Mouse (Mus musculus) G1E-ER4 (cell line): Measurements from ENCODE around the gene Tmprss11f. TPM values are rescaled to one million over a fixed set of nuclear protein-coding genes. Genes with fewer than 3 reads are reported as not detected.

Source experiments
- GATA1 ChIP-seq: IDR thresholded peaks from one replicate; pipeline ENCODE4 v1.8.0; 2012; ENCODE audit warnings: low read length, inconsistent platforms
- polyA plus RNA-seq: library from polyadenylated mRNA; stranded (reverse); fragments of >175 nt; gene quantifications from 2 replicates; pipeline ENCODE4 v1.2.3, GENCODE M21; 2012

Tmprss11f gene
- polyA plus RNA-seq = not detected in 2 replicates

- no peak for TF ChIP-seq GATA1
Measured at GRCm38 (mm10) chr5:86632324-86632723, at the start of gene Tmprss11f. Tmprss11f (minus strand) TSS chr5:86632424.

GRCm38 (mm10) chr5:86676262-86676661, 44.0 kb upstream of the Tmprss11f start, which contains the start of gene Tmprss11b:
Tmprss11b (minus strand) TSS chr5:86676362.
- no peak for TF ChIP-seq GATA1

GRCm38 (mm10) chr5:86640795-86641194, 8.6 kb upstream of the Tmprss11f start:
- TF ChIP-seq GATA1 = no peak

GRCm38 (mm10) chr5:86630700-86631099, 1.5 kb downstream of the Tmprss11f start:
- no peak for TF ChIP-seq GATA1

GRCm38 (mm10) chr5:86621778-86622177, 10.4 kb downstream of the Tmprss11f start:
- TF ChIP-seq GATA1 = no peak

GRCm38 (mm10) chr5:86585896-86586295, 46.3 kb downstream of the Tmprss11f start:
- no peak for TF ChIP-seq GATA1

GRCm38 (mm10) chr5:86582618-86583017, 49.6 kb downstream of the Tmprss11f start:
- TF ChIP-seq GATA1 = no peak

GRCm38 (mm10) chr5:86581998-86582397, 50.2 kb downstream of the Tmprss11f start:
- no peak for TF ChIP-seq GATA1

- TF ChIP-seq GATA1 = no peak
Measured at GRCm38 (mm10) chr5:86546693-86547092, 85.5 kb downstream of the Tmprss11f start.

GRCm38 (mm10) chr5:86540601-86541000, 91.6 kb downstream of the Tmprss11f start:
- no peak for TF ChIP-seq GATA1

- no peak for TF ChIP-seq GATA1
Measured at GRCm38 (mm10) chr5:86528725-86529124, 103.5 kb downstream of the Tmprss11f start.

- no peak for TF ChIP-seq GATA1
Measured at GRCm38 (mm10) chr5:86518500-86518899, 113.7 kb downstream of the Tmprss11f start, which contains the start of gene Tmprss11g. Tmprss11g (minus strand) TSS chr5:86518600.

- TF ChIP-seq GATA1 = no peak
Measured at GRCm38 (mm10) chr5:86511538-86511937, 120.7 kb downstream of the Tmprss11f start.

GRCm38 (mm10) chr5:86493453-86493852, 138.8 kb downstream of the Tmprss11f start:
- no peak for TF ChIP-seq GATA1

GRCm38 (mm10) chr5:86482562-86482961, 149.7 kb downstream of the Tmprss11f start:
- TF ChIP-seq GATA1 = no peak

GRCm38 (mm10) chr5:86482031-86482430, 150.2 kb downstream of the Tmprss11f start:
- TF ChIP-seq GATA1 = no peak

- no peak for TF ChIP-seq GATA1
Measured at GRCm38 (mm10) chr5:86473859-86474258, 158.4 kb downstream of the Tmprss11f start.

Other genes starting within 250 kb of the Tmprss11f start
- gene Tmprss11a, start 163.4 kb downstream of the Tmprss11f start, polyA plus RNA-seq = not detected in 2 replicates
- not detected in 2 replicates for gene Tmprss11g, start 113.8 kb downstream of the Tmprss11f start, polyA plus RNA-seq
- gene Tmprss11b, start 43.9 kb upstream of the Tmprss11f start, polyA plus RNA-seq = not detected in 2 replicates
- gene Tmprss11e, start 113.4 kb upstream of the Tmprss11f start, polyA plus RNA-seq = not detected in 2 replicates
- 17.6 and 24.8 TPM in 2 replicates for gene Ythdc1, start 171.8 kb upstream of the Tmprss11f start, polyA plus RNA-seq